Mouse (Mus musculus): ENCODE results near the gene Ethe1.

DNA sequence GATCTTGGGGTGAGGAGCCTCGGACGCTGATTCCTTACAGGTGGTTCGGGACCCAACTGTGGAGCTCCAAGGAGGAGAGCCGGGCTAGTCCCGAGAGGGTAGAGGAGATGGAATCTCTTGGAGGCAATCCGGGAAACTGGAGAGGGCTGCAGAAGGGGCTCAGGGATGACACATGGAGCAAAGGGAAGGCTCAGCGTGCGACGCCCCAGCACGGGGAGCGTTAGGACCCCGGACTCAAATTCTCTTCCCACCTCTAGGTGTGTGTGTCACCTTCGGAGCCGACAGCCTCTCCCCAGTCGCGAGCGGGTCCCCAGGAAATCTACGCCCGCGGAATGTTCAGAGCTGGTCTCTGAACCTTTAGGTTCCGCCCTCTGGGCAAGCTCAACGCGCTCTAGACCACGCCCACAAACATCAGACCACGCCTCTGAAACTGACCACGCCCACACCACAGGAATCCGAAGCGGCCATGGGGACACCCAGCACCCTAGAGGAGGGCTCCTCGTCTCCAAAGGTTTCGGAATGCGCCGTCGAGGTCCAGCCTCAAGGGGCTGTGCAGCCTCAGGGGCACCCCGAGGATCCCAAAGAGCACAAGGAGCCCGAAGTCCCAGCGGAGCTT, 23.6 kb downstream of the Ethe1 start:
- no peak for TF ChIP-seq CTCF (IDR thresholded peaks at IDR 0.05; ENCODE audit: extremely low read depth, insufficient read depth, low read length)
- no peak for TF ChIP-seq POLR2A (IDR thresholded peaks at IDR 0.05; ENCODE audit: extremely low read depth, insufficient read depth, low read length)

Data from cortical plate, adult 2 months (tissue).